Mouse (Mus musculus): ENCODE results near the gene Cry2. TPM values are rescaled to one million over a fixed set of nuclear protein-coding genes. Genes with fewer than 3 reads are reported as not detected.
A peak's percentile ranks its signal among the peaks of the same experiment; 100 is the strongest.

The Cry2 gene
- polyA plus RNA-seq, 1 experiment from 2014 or later: 25.5 TPM

DNA sequence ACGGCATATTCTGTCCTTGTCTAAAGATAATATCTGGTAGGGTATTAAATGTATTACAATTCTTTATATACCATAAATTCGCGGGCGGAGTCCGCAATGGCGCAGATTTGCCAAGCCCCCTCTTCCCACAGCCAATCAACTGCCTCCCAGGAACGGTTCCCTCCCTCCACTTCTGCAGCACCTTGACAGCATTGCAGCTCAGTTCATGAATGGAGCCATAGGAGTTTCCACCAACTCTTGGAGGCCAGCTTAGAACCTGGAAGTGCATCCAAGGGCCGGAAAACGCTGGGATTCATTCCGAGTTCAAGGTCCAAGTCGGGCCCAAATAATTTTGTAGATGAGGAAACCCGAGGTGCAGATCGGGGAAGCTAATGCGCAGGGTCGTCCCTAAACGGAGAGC, 59.3 kb downstream of the Cry2 start, which contains the start of the genes Pex16 and Large2:
Pex16 (plus strand) TSS at position 163 of the 400 bp plus-strand sequence.
Large2 (minus strand) TSS at position 356 of the 400 bp plus-strand sequence.
- ATAC-seq (replicated peaks; ENCODE audit: low FRiP score) (no peak), DNase-seq (ENCODE audit: low spot score) (no peak)
- peaks cover 41% of the 10 kb centered on the region for H3K4me1 ChIP-seq (replicated peaks; ENCODE audit: control insufficient read depth, insufficient read depth, low read length)
- H3K27ac ChIP-seq (ENCODE audit: low read depth, low read length): peak within 1 kb of the TSS; percentile 92
- H3K4me2 ChIP-seq (ENCODE audit: low read depth, low read length, severe bottlenecking): peak within 1 kb of the TSS; percentile 93
- H3K36me3 ChIP-seq (ENCODE audit: control insufficient read depth, insufficient read depth, low read length): no peaks in the 10 kb centered on the region; the same call in 1 of the 2 replicates
- peak within 1 kb of the TSS; percentile 72 for H3K4me3 ChIP-seq (ENCODE audit: low read depth, low read length)
- peak within 1 kb of the TSS; percentile 69 for H3K9ac ChIP-seq (ENCODE audit: low read length)
- no peaks in the 10 kb centered on the region for H3K9me3 ChIP-seq (ENCODE audit: control insufficient read depth, low read length)
- peaks cover 2% of the 10 kb centered on the region; the same call in 1 of the 2 replicates for H3K27me3 ChIP-seq (ENCODE audit: control insufficient read depth, insufficient read depth, low read length)
- WGBS: 4% methylated on average over 16 of the region's 16 CpGs

DNA sequence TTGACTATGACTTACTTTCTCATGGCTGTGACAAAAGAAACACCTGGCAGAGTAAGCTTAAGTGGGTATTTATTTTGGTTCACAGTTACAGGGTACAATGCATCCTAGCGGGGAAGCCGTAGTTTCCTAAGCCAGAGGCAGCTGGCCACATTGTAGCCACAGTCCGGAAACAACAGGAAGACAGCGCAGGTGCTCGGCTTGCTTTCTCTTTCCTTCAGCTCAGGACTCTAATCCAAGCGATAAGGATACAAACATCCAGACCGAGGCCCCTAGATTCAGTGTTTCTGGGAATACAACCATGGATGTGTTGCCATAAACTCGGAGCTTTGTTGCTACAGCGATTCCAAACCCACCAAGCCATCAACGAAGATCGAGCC, 60.4 kb downstream of the Cry2 start:
- no peak overlapping the region for H3K9ac ChIP-seq (ENCODE audit: low read length)
- H3K9me3 ChIP-seq (ENCODE audit: control insufficient read depth, low read length): no peaks in the 10 kb centered on the region
- H3K4me2 ChIP-seq (ENCODE audit: low read depth, low read length, severe bottlenecking): 0 out of 2 replicates have a peak overlapping the region, but pooled peaks have one; percentile 8
- H3K27ac ChIP-seq (ENCODE audit: low read depth, low read length): peak overlapping the region; percentile 73
- DNase-seq (ENCODE audit: low spot score) (no peak), ATAC-seq (replicated peaks; ENCODE audit: low FRiP score) (no peak)
- WGBS: 66% methylated on average over 11 of the region's 11 CpGs
- peaks cover 41% of the 10 kb centered on the region for H3K4me1 ChIP-seq (replicated peaks; ENCODE audit: control insufficient read depth, insufficient read depth, low read length)
- H3K4me3 ChIP-seq (ENCODE audit: low read depth, low read length): no peak overlapping the region
- H3K36me3 ChIP-seq (ENCODE audit: control insufficient read depth, insufficient read depth, low read length): no peaks in the 10 kb centered on the region
- peaks cover 2% of the 10 kb centered on the region; the same call in 1 of the 2 replicates for H3K27me3 ChIP-seq (ENCODE audit: control insufficient read depth, insufficient read depth, low read length)

DNA sequence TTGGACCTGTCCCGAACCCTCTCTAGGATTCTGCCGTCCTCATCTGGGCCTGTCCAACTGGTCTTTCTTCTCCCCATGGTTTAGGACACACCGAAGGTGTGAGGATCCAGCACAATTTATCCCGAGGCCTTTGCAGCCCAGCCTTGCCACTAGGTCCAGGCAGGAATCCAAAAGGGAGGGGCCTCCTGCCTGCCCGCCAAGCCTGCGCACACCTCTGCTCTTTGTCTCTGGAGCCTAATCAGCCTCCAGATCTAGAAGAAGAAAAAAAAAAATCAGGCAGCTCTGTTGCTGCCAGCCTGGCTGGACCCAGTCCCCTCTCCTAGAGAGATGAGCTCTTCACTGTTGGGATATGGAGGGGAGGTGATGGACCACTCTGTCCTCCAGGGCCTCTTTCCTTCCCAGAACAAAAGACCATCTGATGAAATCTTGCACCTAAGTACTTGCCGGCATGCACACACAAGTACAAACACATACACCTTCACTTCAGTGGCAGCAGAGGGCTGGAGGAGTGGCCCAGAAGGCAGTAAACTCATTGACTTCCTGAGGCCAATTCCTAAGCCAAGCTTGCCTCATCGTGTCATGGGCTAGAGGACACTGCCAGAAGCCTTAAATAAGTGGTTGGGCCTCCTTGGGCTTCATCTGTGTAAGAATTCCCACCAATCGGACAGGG, 60.9 kb downstream of the Cry2 start:
- H3K9ac ChIP-seq (ENCODE audit: low read length): peak overlapping the region; percentile 23; the same call in 1 of the 2 replicates
- WGBS: 21% methylated on average over 9 of the region's 9 CpGs
- DNase-seq (ENCODE audit: low spot score) (no peak), ATAC-seq (replicated peaks; ENCODE audit: low FRiP score) (no peak)
- peak overlapping the region; percentile 73 for H3K27ac ChIP-seq (ENCODE audit: low read depth, low read length)
- H3K4me1 ChIP-seq (replicated peaks; ENCODE audit: control insufficient read depth, insufficient read depth, low read length): peaks cover 41% of the 10 kb centered on the region
- no peaks in the 10 kb centered on the region for H3K36me3 ChIP-seq (ENCODE audit: control insufficient read depth, insufficient read depth, low read length)
- no peak overlapping the region for H3K4me3 ChIP-seq (ENCODE audit: low read depth, low read length)
- 0 out of 2 replicates have a peak overlapping the region, but pooled peaks have one; percentile 18 for H3K4me2 ChIP-seq (ENCODE audit: low read depth, low read length, severe bottlenecking)
- H3K27me3 ChIP-seq (ENCODE audit: control insufficient read depth, insufficient read depth, low read length): peaks cover 2% of the 10 kb centered on the region; the same call in 1 of the 2 replicates
- H3K9me3 ChIP-seq (ENCODE audit: control insufficient read depth, low read length): no peaks in the 10 kb centered on the region

DNA sequence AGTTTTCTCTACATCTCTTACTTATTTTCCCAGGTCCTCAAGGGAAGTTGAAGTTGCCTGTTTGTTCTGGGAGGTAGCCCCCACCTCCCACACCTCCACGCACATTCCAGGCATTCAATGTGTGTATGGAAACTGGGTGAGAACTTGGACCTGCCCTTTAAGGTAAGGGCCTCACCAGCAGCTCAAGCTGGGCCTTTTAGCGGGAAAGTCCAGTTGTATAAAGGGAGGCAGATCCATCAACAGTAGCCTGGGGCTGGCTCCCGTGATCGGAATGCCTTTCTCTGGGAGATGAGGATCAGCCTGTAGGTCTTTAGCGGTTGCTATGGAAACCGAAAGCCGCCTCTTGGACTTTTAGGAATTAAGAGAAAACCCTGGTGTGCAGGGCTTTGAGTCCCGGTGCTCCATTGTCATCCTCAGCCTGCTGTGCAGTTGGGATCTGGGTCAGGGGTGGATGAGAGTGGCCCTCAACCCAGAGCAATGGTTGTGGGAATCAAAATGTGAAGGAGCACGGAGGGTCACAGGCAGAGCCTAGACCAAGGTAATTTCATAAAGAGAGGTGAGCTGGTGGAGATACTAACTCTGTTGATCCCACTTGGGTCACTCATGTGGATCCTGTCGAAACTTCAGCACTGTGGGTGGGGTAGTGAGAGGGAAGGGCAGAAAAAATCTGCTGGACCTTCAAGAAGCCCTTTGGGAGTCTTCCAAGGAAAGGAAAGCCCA, 61.7 kb downstream of the Cry2 start:
- DNase-seq (ENCODE audit: low spot score): peak; percentile 80
- Histone ChIP-seq H3K4me3 (ENCODE audit: low read depth, low read length) (no peak overlapping the region), H3K27ac (ENCODE audit: low read depth, low read length) (peak overlapping the region; percentile 73), H3K4me1 (replicated peaks; ENCODE audit: control insufficient read depth, insufficient read depth, low read length) (peaks cover 41% of the 10 kb centered on the region), H3K27me3 (ENCODE audit: control insufficient read depth, insufficient read depth, low read length) (peaks cover 2% of the 10 kb centered on the region; the same call in 1 of the 2 replicates), H3K9ac (ENCODE audit: low read length) (0 out of 2 replicates have a peak overlapping the region, but pooled peaks have one; percentile 24), H3K4me2 (ENCODE audit: low read depth, low read length, severe bottlenecking) (peak overlapping the region; percentile 59; the same call in 1 of the 2 replicates), H3K36me3 (ENCODE audit: control insufficient read depth, insufficient read depth, low read length) (no peaks in the 10 kb centered on the region), H3K9me3 (ENCODE audit: control insufficient read depth, low read length) (no peaks in the 10 kb centered on the region)
- no peak for ATAC-seq (replicated peaks; ENCODE audit: low FRiP score)
- WGBS: 2% methylated on average over 10 of the region's 10 CpGs

DNA sequence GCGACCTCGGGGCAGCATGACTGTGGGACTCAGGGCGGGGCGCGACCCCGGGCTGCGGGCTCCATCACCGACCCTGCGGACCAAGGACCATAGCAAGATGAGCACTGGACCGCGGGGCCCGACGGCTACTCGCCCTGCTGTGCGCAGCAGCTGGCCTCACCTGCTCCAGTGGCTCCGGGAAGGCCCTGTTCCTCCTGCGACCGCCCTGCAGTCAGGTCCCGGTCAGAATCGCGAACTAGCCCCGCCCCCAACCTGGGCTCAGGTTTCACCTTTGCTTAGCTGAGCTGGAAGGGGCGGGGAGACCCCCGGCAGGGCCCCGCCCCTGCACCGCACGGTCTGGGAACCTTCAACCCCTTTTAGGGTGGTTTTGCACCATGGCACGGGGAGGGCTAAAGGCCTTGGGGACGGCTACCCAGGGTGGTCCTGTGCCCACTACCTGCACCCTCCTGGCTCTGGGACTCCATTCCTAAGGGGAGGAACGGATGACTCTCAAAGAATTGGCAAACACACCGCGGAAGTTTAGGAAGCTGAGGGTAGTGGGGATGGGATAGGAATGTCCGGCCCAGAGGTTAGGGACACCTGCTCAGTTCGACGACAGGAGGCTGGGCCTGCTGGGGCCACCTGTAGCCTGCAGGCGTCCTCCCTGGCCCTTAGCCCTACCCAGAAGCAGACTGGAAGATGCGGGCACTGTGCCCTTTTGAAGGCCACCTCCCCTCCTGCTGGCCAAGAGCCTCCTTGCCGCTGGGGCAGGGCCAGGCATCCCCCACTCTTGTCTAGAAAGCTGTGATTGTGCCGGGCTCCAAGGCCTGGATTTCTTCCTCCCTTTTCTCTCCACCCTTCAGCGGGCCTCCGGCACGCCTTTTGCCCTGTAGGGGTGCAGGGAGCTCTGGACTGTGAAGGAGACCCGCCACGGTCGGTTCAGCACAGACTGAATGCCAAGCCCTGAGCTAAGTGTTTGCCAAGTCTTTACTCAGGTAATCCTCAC, 62.7 kb downstream of the Cry2 start:
- 1% methylated on average over 44 of the region's 45 CpGs for WGBS
- ATAC-seq (replicated peaks; ENCODE audit: low FRiP score) (peak; percentile 13), DNase-seq (ENCODE audit: low spot score) (peak; percentile 82)
- H3K9ac ChIP-seq (ENCODE audit: low read length): peak overlapping the region; percentile 50
- no peaks in the 10 kb centered on the region for H3K9me3 ChIP-seq (ENCODE audit: control insufficient read depth, low read length)
- peak overlapping the region; percentile 25 for H3K4me3 ChIP-seq (ENCODE audit: low read depth, low read length)
- H3K27ac ChIP-seq (ENCODE audit: low read depth, low read length): peak overlapping the region; percentile 73
- H3K4me1 ChIP-seq (replicated peaks; ENCODE audit: control insufficient read depth, insufficient read depth, low read length): peaks cover 38% of the 10 kb centered on the region
- H3K4me2 ChIP-seq (ENCODE audit: low read depth, low read length, severe bottlenecking): peak overlapping the region; percentile 59
- peaks cover 2% of the 10 kb centered on the region; the same call in 1 of the 2 replicates for H3K27me3 ChIP-seq (ENCODE audit: control insufficient read depth, insufficient read depth, low read length)
- H3K36me3 ChIP-seq (ENCODE audit: control insufficient read depth, insufficient read depth, low read length): no peaks in the 10 kb centered on the region

DNA sequence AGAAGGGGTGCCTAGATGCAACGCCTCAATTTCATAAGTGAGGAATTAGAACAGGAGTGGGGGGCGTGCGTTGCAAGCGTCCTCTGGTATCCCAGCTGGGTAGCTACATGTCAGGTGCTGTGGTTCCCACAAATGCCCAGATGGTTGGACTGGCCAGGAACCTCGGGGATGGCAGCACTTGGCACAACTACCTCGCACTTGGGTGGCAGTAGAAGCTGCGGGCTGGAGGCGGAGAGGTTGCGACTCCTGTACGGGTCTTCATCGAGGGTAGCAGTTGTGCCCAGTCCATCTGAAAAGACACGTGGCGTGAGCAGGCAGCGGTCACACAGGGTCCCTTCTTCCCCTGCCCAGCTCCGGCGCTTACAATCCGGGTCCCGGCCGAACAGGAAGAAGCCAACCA, 63.5 kb downstream of the Cry2 start:
- ATAC-seq (replicated peaks; ENCODE audit: low FRiP score): no peak
- WGBS: 6% methylated on average over 19 of the region's 19 CpGs
- H3K4me1 ChIP-seq (replicated peaks; ENCODE audit: control insufficient read depth, insufficient read depth, low read length): peaks cover 33% of the 10 kb centered on the region
- H3K9ac ChIP-seq (ENCODE audit: low read length): peak overlapping the region; percentile 50
- H3K4me2 ChIP-seq (ENCODE audit: low read depth, low read length, severe bottlenecking): peak overlapping the region; percentile 59
- H3K4me3 ChIP-seq (ENCODE audit: low read depth, low read length): peak overlapping the region; percentile 25
- no peak for DNase-seq (ENCODE audit: low spot score)
- no peaks in the 10 kb centered on the region for H3K36me3 ChIP-seq (ENCODE audit: control insufficient read depth, insufficient read depth, low read length)
- H3K27me3 ChIP-seq (ENCODE audit: control insufficient read depth, insufficient read depth, low read length): peaks cover 2% of the 10 kb centered on the region; the same call in 1 of the 2 replicates
- H3K27ac ChIP-seq (ENCODE audit: low read depth, low read length): no peak overlapping the region
- H3K9me3 ChIP-seq (ENCODE audit: control insufficient read depth, low read length): no peaks in the 10 kb centered on the region

DNA sequence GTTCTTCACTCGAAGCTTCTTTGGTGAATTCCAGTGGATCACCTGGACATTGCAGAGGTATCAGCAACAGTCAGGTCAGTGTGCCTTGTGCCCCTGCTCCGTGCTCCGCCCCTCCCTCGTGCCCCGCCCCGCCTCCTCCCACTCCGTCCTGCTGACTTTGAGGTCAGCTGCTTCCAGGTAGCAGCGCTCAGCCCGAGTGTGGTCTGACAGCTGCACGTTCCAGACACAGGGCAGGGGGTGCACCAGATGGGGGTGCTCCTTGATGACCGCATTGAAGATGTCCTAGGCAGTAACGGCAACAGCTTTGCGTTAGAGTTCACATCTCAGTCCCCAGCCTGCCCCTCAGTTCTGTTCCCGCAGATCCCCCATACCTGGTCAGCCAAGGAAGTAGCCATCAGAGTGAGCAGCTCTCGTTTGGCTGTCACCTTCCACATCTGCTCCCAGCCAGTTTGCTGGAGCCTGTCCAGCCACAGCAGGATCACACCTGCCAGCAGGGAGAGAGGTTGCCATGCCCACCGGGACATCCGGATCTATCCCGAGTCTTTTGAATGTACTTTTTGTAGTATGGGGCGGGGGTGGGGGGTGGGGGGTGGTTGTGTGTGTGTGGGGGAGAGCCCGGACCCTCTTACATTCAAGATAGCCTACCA, 66.3 kb downstream of the Cry2 start:
- H3K27ac ChIP-seq (ENCODE audit: low read depth, low read length): no peak overlapping the region
- H3K27me3 ChIP-seq (ENCODE audit: control insufficient read depth, insufficient read depth, low read length): peaks cover 2% of the 10 kb centered on the region; the same call in 1 of the 2 replicates
- DNase-seq (ENCODE audit: low spot score) (no peak), ATAC-seq (replicated peaks; ENCODE audit: low FRiP score) (no peak)
- H3K9me3 ChIP-seq (ENCODE audit: control insufficient read depth, low read length): no peaks in the 10 kb centered on the region
- H3K36me3 ChIP-seq (ENCODE audit: control insufficient read depth, insufficient read depth, low read length): no peaks in the 10 kb centered on the region
- no peak overlapping the region for H3K4me3 ChIP-seq (ENCODE audit: low read depth, low read length)
- no peak overlapping the region for H3K9ac ChIP-seq (ENCODE audit: low read length)
- peaks cover 20% of the 10 kb centered on the region for H3K4me1 ChIP-seq (replicated peaks; ENCODE audit: control insufficient read depth, insufficient read depth, low read length)
- no peak overlapping the region for H3K4me2 ChIP-seq (ENCODE audit: low read depth, low read length, severe bottlenecking)
- WGBS: 49% methylated on average over 20 of the region's 20 CpGs
